Mouse (Mus musculus) MEL (cell line): ENCODE measurements around the gene Akr1a1.

Experiments used
- POLR2A ChIP-seq, 2 experiments: IDR thresholded peaks; 2 replicates each; pipeline ENCODE4 v1.6.1; 2011 to 2012; ENCODE audit warnings: low read length in 2 of 2, mild to moderate bottlenecking in 2 of 2, control low read depth in 1 of 2, improper control_type of control experiment in 1 of 2, low read depth in 1 of 2, moderate library complexity in 1 of 2; ENCODE audit not compliant: control insufficient read depth in 1 of 2, insufficient read depth in 1 of 2, poor library complexity in 1 of 2
- TCF12 ChIP-seq: IDR thresholded peaks from 2 replicates; pipeline ENCODE4 v1.6.1; 2014; ENCODE audit warnings: low read depth, mild to moderate bottlenecking, inconsistent platforms, low read length, improper control_type of control experiment, moderate library complexity

DNA sequence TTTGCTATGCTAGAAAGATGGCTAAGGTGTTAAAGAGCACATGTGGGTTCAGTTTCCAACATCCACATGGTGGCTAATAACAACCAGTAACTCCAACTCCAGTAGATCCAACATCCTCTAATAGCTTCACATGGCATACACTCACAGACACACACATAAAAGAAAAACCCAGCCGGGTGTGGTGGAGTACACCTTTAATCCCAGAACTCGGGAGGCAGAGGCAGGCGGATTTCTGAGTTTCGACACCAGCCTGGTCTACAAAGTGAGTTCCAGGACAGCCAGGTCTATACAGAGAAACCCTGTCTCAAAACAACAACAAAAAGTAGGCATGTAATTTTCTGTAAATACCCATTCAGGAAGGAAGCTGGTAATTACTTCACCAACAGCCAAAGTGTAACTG lies 26.6 kb downstream of the Akr1a1 start:
- TF ChIP-seq POLR2A (IDR thresholded peaks at IDR 0.05; ENCODE audit: control insufficient read depth in 1 of 2, insufficient read depth in 1 of 2, low read depth in 1 of 2, low read length in 2 of 2, poor library complexity in 1 of 2), result no peak
- TF ChIP-seq TCF12, result no peak
